Mouse (Mus musculus) intestine, embryonic 16.5 days (tissue): ENCODE measurements around the gene Tmem38b. TPM values are rescaled to one million over a fixed set of nuclear protein-coding genes. Genes with fewer than 3 reads are reported as not detected.

Experiments
- ATAC-seq: fragments of 200-750 bp; cut with Nextera tagmentation; 2 replicates; pipeline ENCODE4 v1.8.0; 2017; ENCODE audit warnings: moderate TSS enrichment, moderate library complexity
- H3K27ac ChIP-seq: fragments of 300-500 bp; sonication (generic); 2 replicates; pipeline ENCODE4 v1.5.1; 2014; ENCODE audit warnings: mild to moderate bottlenecking, low read length
- H3K27me3 ChIP-seq: fragments of 300-500 bp; sonication (generic); replicated peaks from 2 replicates; pipeline ENCODE4 v1.6.1; 2014; ENCODE audit warnings: low read length, control low read depth, mixed read lengths; ENCODE audit not compliant: control insufficient read depth, insufficient read depth
- H3K36me3 ChIP-seq: fragments of 300-500 bp; sonication (generic); 2 replicates; pipeline ENCODE4 v1.6.1; 2014; ENCODE audit warnings: low read length, control low read depth; ENCODE audit not compliant: control insufficient read depth, insufficient read depth
- H3K4me1 ChIP-seq: fragments of 300-500 bp; sonication (generic); 2 replicates; pipeline ENCODE4 v1.6.1; 2014; ENCODE audit warnings: low read length, control low read depth, mixed read lengths; ENCODE audit not compliant: control insufficient read depth, insufficient read depth
- H3K4me2 ChIP-seq: fragments of 300-500 bp; sonication (generic); 2 replicates; pipeline ENCODE4 v1.6.1; 2014; ENCODE audit warnings: low read depth, low read length, control low read depth
- H3K4me3 ChIP-seq: fragments of 300-500 bp; sonication (generic); 2 replicates; pipeline ENCODE4 v1.5.1; 2014; ENCODE audit warnings: mild to moderate bottlenecking, low read length
- H3K9ac ChIP-seq: fragments of 300-500 bp; sonication (generic); 2 replicates; pipeline ENCODE4 v1.6.1; 2014; ENCODE audit warnings: low read depth, low read length
- H3K9me3 ChIP-seq: fragments of 300-500 bp; sonication (generic); 2 replicates; pipeline ENCODE4 v1.6.1; 2016; ENCODE audit warnings: low read length, control low read depth; ENCODE audit not compliant: control insufficient read depth
- WGBS: fragments of 180-500 bp; shearing (Covaris S2); extraction: QIAGEN DNeasy Blood & Tissue Kit; methylation state at CpG from one replicate; pipeline ENCODE4 v1.1.7; 2014; 5-methylcytosine and 5-hydroxymethylcytosine counted together
- polyA plus RNA-seq: library from polyadenylated mRNA; unstranded; fragments of >200 nt; fragmentation: Nextera tagmentation; extraction: Ambion mirVana; gene quantifications from 2 replicates; pipeline ENCODE4 v1.2.1, GENCODE M21; 2015

Tmem38b gene
- polyA plus RNA-seq, result 7.3 and 7.8 TPM in 2 replicates

GRCm38 (mm10) chr4:53825821-53826605 is at the start of gene Tmem38b:
TSS of gene Tmem38b (plus strand) at chr4:53826045.
- Histone ChIP-seq H3K4me1 (no peaks in the 10 kb centered on the region), H3K27ac (no peak within 1 kb of the TSS; the same call in 1 of the 2 replicates), H3K9me3 (no peaks in the 10 kb centered on the region), H3K9ac (peak within 1 kb of the TSS; percentile 87), H3K36me3 (no peaks in the 10 kb centered on the region), H3K27me3 (no peaks in the 10 kb centered on the region), H3K4me2 (peak within 1 kb of the TSS; percentile 71), H3K4me3 (peak within 1 kb of the TSS; percentile 93)
- WGBS, result under 1% methylated on average over 55 of the region's 55 CpGs
- ATAC-seq, result peak; percentile 93

- Histone ChIP-seq H3K4me1 (no peaks in the 10 kb centered on the region), H3K4me3 (no peak overlapping the region), H3K9me3 (no peaks in the 10 kb centered on the region), H3K36me3 (no peaks in the 10 kb centered on the region), H3K27ac (no peak overlapping the region), H3K4me2 (no peak overlapping the region), H3K9ac (no peak overlapping the region), H3K27me3 (no peaks in the 10 kb centered on the region)
- WGBS, result 70% methylated on average over 4 of the region's 4 CpGs
- ATAC-seq, result no peak
These were observed 44.4 kb upstream of the Tmem38b start for GRCm38 (mm10) chr4:53781396-53781795.

- H3K36me3 ChIP-seq, result no peaks in the 10 kb centered on the region
- H3K27me3 ChIP-seq, result no peaks in the 10 kb centered on the region
- H3K9ac ChIP-seq, result no peak overlapping the region
- H3K4me2 ChIP-seq, result no peak overlapping the region
- WGBS, result 38% methylated on average over 14 of the region's 14 CpGs
- no peak for ATAC-seq
- H3K9me3 ChIP-seq, result no peaks in the 10 kb centered on the region
- H3K27ac ChIP-seq, result no peak overlapping the region
- H3K4me1 ChIP-seq, result no peaks in the 10 kb centered on the region
- H3K4me3 ChIP-seq, result no peak overlapping the region
These were observed 43.4 kb upstream of the Tmem38b start for GRCm38 (mm10) chr4:53782216-53783070.

GRCm38 (mm10) chr4:53785746-53786398 is 40.0 kb upstream of the Tmem38b start:
- H3K27me3 ChIP-seq, result no peaks in the 10 kb centered on the region
- no peaks in the 10 kb centered on the region for H3K9me3 ChIP-seq
- no peak overlapping the region for H3K4me2 ChIP-seq
- ATAC-seq, result no peak
- 77% methylated on average over 15 of the region's 15 CpGs for WGBS
- H3K4me1 ChIP-seq, result no peaks in the 10 kb centered on the region
- no peaks in the 10 kb centered on the region for H3K36me3 ChIP-seq
- H3K9ac ChIP-seq, result no peak overlapping the region
- H3K4me3 ChIP-seq, result no peak overlapping the region
- H3K27ac ChIP-seq, result no peak overlapping the region

- no peaks in the 10 kb centered on the region for H3K4me1 ChIP-seq
- 72% methylated on average over 5 of the region's 5 CpGs for WGBS
- ATAC-seq, result no peak
These were observed 39.0 kb upstream of the Tmem38b start for GRCm38 (mm10) chr4:53786851-53787250.

GRCm38 (mm10) chr4:53789346-53789745 is 36.5 kb upstream of the Tmem38b start:
- ATAC-seq, result no peak
- H3K4me3 ChIP-seq, result no peak overlapping the region
- H3K4me1 ChIP-seq, result no peaks in the 10 kb centered on the region
- no peak overlapping the region for H3K27ac ChIP-seq
- H3K4me2 ChIP-seq, result no peak overlapping the region
- H3K9ac ChIP-seq, result no peak overlapping the region
- H3K36me3 ChIP-seq, result no peaks in the 10 kb centered on the region
- no peaks in the 10 kb centered on the region for H3K9me3 ChIP-seq
- H3K27me3 ChIP-seq, result no peaks in the 10 kb centered on the region
- 28% methylated on average over 4 of the region's 4 CpGs for WGBS

More at GRCm38 (mm10) chr4:53786851-53787250, 39.0 kb upstream of the Tmem38b start:
- Histone ChIP-seq H3K9ac (no peak overlapping the region), H3K4me3 (no peak overlapping the region), H3K9me3 (no peaks in the 10 kb centered on the region), H3K4me2 (no peak overlapping the region), H3K27me3 (no peaks in the 10 kb centered on the region), H3K36me3 (no peaks in the 10 kb centered on the region), H3K27ac (no peak overlapping the region)

- no peak overlapping the region for H3K9ac ChIP-seq
- H3K4me2 ChIP-seq, result no peak overlapping the region
- H3K27ac ChIP-seq, result no peak overlapping the region
- no peaks in the 10 kb centered on the region for H3K9me3 ChIP-seq
- no peaks in the 10 kb centered on the region for H3K36me3 ChIP-seq
- H3K27me3 ChIP-seq, result no peaks in the 10 kb centered on the region
- no peak overlapping the region for H3K4me3 ChIP-seq
- H3K4me1 ChIP-seq, result no peaks in the 10 kb centered on the region
- 94% methylated on average over 5 of the region's 5 CpGs for WGBS
- ATAC-seq, result no peak
These were observed 31.4 kb upstream of the Tmem38b start for GRCm38 (mm10) chr4:53794257-53794966.

- H3K9ac ChIP-seq, result no peak overlapping the region
- H3K9me3 ChIP-seq, result no peaks in the 10 kb centered on the region
- no peaks in the 10 kb centered on the region for H3K36me3 ChIP-seq
- no peak overlapping the region for H3K4me3 ChIP-seq
- 65% methylated on average over 2 of the region's 2 CpGs for WGBS
- H3K27me3 ChIP-seq, result no peaks in the 10 kb centered on the region
- ATAC-seq, result no peak
- no peaks in the 10 kb centered on the region for H3K4me1 ChIP-seq
- no peak overlapping the region for H3K27ac ChIP-seq
- H3K4me2 ChIP-seq, result no peak overlapping the region
These were observed 30.8 kb upstream of the Tmem38b start for GRCm38 (mm10) chr4:53795086-53795485.
